Mouse (Mus musculus): ENCODE measurements around the gene Ss18l2. TPM values are rescaled to one million over a fixed set of nuclear protein-coding genes. Genes with fewer than 3 reads are reported as not detected.

Ss18l2 gene
- total RNA-seq, 4 experiments from 2014 or later = 32.9 to 48.3 (median 40.6) TPM

- DNase-seq = peak; percentile 89
Measured at GRCm38 (mm10) chr9:121704646-121705625, 5.2 kb upstream of the Ss18l2 start, which contains the start of gene Sec22c. Sec22c (minus strand) TSS chr9:121705490.

- DNase-seq = no peak
Measured at GRCm38 (mm10) chr9:121706029-121706675, 4.0 kb upstream of the Ss18l2 start.

- no peak for DNase-seq
Measured at GRCm38 (mm10) chr9:121707801-121708200, 2.3 kb upstream of the Ss18l2 start.

GRCm38 (mm10) chr9:121708506-121709486, 1.3 kb upstream of the Ss18l2 start:
- DNase-seq = no peak

GRCm38 (mm10) chr9:121710584-121710975, 451 bp downstream of the Ss18l2 start:
- DNase-seq = peak; percentile 59

GRCm38 (mm10) chr9:121717048-121717447, 6.9 kb downstream of the Ss18l2 start:
- no peak for DNase-seq

- DNase-seq = no peak
Measured at GRCm38 (mm10) chr9:121718070-121718705, 8.1 kb downstream of the Ss18l2 start.

- DNase-seq = peak; percentile 99
Measured at GRCm38 (mm10) chr9:121718792-121719318, 8.7 kb downstream of the Ss18l2 start, which contains the start of gene Nktr. Nktr (plus strand) TSS chr9:121719169.

GRCm38 (mm10) chr9:121719347-121720331, 9.5 kb downstream of the Ss18l2 start:
- peak; percentile 37 for DNase-seq

GRCm38 (mm10) chr9:121740490-121740889, 30.4 kb downstream of the Ss18l2 start:
- no peak for DNase-seq

GRCm38 (mm10) chr9:121741168-121741567, 31.0 kb downstream of the Ss18l2 start:
- no peak for DNase-seq

GRCm38 (mm10) chr9:121744051-121744450, 33.9 kb downstream of the Ss18l2 start:
- no peak for DNase-seq

GRCm38 (mm10) chr9:121752774-121753173, 42.6 kb downstream of the Ss18l2 start:
- DNase-seq = no peak

GRCm38 (mm10) chr9:121754624-121755023, 44.5 kb downstream of the Ss18l2 start:
- DNase-seq = no peak

- no peak for DNase-seq
Measured at GRCm38 (mm10) chr9:121756785-121757184, 46.7 kb downstream of the Ss18l2 start.

GRCm38 (mm10) chr9:121757432-121757831, 47.3 kb downstream of the Ss18l2 start:
- no peak for DNase-seq

GRCm38 (mm10) chr9:121757835-121758814, 48.0 kb downstream of the Ss18l2 start:
- no peak for DNase-seq
